Mouse (Mus musculus) midbrain, embryonic 11.5 days (tissue): ENCODE measurements around the gene Trafd1. TPM values are rescaled to one million over a fixed set of nuclear protein-coding genes. Genes with fewer than 3 reads are reported as not detected.
"Not testable (repeated sequence)": the region's sequence is repeated elsewhere in the genome, so short reads cannot be mapped to it uniquely, and the experiment has no call there.

Experiments used
- ATAC-seq: fragments of 200-750 bp; cut with Nextera tagmentation; 2 replicates; pipeline ENCODE4 v1.8.0; 2017; ENCODE audit warnings: moderate TSS enrichment, moderate library complexity; ENCODE audit not compliant: low FRiP score
- DNase-seq: peaks from one replicate; pipeline ENCODE4 v3.0.0; 2015; ENCODE audit warnings: low spot score; ENCODE audit errors: missing footprints
- H3K27ac ChIP-seq: fragments of 300-500 bp; sonication (generic); 2 replicates; pipeline ENCODE4 v1.5.1; 2014; ENCODE audit warnings: low read depth, low read length
- H3K27me3 ChIP-seq: fragments of 300-500 bp; sonication (generic); 2 replicates; pipeline ENCODE4 v1.6.1; 2014; ENCODE audit warnings: mild to moderate bottlenecking, low read length, moderate library complexity, mixed read lengths; ENCODE audit not compliant: control insufficient read depth, insufficient read depth
- H3K36me3 ChIP-seq: fragments of 300-500 bp; sonication (generic); 2 replicates; pipeline ENCODE4 v1.6.1; 2014; ENCODE audit warnings: mild to moderate bottlenecking, low read length, moderate library complexity, mixed read lengths; ENCODE audit not compliant: control insufficient read depth, insufficient read depth
- H3K4me1 ChIP-seq: fragments of 300-500 bp; sonication (generic); 2 replicates; pipeline ENCODE4 v1.6.1; 2014; ENCODE audit warnings: low read length; ENCODE audit not compliant: control insufficient read depth, insufficient read depth
- H3K4me2 ChIP-seq: fragments of 300-500 bp; sonication (generic); 2 replicates; pipeline ENCODE4 v1.6.1; 2014; ENCODE audit warnings: mild to moderate bottlenecking, moderate library complexity
- H3K4me3 ChIP-seq: fragments of 300-500 bp; sonication (generic); 2 replicates; pipeline ENCODE4 v1.5.1; 2014; ENCODE audit warnings: low read depth, low read length
- H3K9ac ChIP-seq: fragments of 300-500 bp; sonication (generic); 2 replicates; pipeline ENCODE4 v1.6.1; 2014; ENCODE audit warnings: low read length
- H3K9me3 ChIP-seq: fragments of 300-500 bp; sonication (generic); 2 replicates; pipeline ENCODE4 v1.6.1; 2016; ENCODE audit warnings: low read length; ENCODE audit not compliant: control insufficient read depth
- WGBS: fragments of 180-500 bp; shearing (Covaris S2); extraction: QIAGEN DNeasy Blood & Tissue Kit; methylation state at CpG from one replicate; pipeline ENCODE4 v1.1.7; 2014; 5-methylcytosine and 5-hydroxymethylcytosine counted together
- polyA plus RNA-seq: library from polyadenylated mRNA; unstranded; fragments of >200 nt; fragmentation: Nextera tagmentation; extraction: Ambion mirVana; gene quantifications from 2 replicates; pipeline ENCODE4 v1.2.1, GENCODE M21; 2014

Gene Trafd1
- polyA plus RNA-seq, 1 experiment from 2014 or later, result 87.5 TPM

DNA sequence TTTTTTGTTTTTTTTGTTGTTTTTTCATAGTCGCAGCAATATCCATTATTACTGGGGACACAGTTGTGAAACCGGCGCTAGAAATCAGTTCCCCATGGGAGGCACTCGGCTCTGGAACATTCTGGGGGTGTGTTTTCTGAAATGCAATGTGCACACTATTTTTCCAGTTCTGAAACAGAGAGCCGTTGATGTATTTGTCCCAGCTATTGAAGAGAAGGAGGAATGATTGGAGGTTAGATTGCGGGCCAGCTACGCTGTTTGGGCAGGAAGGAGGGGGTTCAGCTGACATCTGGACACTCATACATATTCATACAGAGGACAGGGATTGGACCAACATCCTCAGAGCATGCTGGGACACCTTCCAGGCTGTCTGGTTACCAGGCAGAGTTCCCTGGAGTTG, 3.7 kb upstream of the Trafd1 start:
- no peak overlapping the region; the same call in 1 of the 2 replicates for H3K9ac ChIP-seq
- H3K27ac ChIP-seq, result no peak overlapping the region
- peaks cover 4% of the 10 kb centered on the region for H3K4me1 ChIP-seq
- 60% methylated on average over 7 of the region's 7 CpGs for WGBS
- H3K27me3 ChIP-seq, result peaks cover 3% of the 10 kb centered on the region; the same call in 1 of the 2 replicates
- ATAC-seq (no peak), DNase-seq (no peak)
- no peaks in the 10 kb centered on the region for H3K36me3 ChIP-seq
- H3K9me3 ChIP-seq, result no peaks in the 10 kb centered on the region
- H3K4me2 ChIP-seq, result no peak overlapping the region
- no peak overlapping the region for H3K4me3 ChIP-seq

DNA sequence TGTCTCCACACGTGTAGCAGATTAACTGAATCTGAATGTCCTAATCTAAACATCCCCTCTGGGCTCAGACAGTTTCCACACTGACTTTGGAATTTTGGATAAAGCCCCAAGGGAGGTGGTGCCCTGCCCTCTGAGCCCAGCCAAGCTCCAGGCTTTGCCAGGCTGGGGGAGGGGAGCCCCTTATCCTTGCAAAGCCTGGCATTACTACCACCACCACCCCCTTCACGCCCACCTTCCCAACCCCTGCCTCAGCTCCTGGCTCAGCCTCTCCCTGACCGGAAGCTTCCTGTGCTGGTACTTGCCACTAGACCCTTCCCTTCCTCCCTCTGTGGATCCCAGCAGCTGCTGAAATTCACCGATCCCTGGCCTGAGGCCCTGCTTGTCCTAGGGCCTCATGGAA, 1.7 kb upstream of the Trafd1 start:
- H3K27ac ChIP-seq, result no peak overlapping the region
- no peak overlapping the region for H3K9ac ChIP-seq
- DNase-seq, result no peak
- H3K36me3 ChIP-seq, result no peaks in the 10 kb centered on the region
- H3K27me3 ChIP-seq, result peaks cover 3% of the 10 kb centered on the region; the same call in 1 of the 2 replicates
- H3K9me3 ChIP-seq, result no peaks in the 10 kb centered on the region
- H3K4me2 ChIP-seq, result no peak overlapping the region
- H3K4me3 ChIP-seq, result no peak overlapping the region
- H3K4me1 ChIP-seq, result peaks cover 4% of the 10 kb centered on the region
- 70% methylated on average over 4 of the region's 4 CpGs for WGBS
- no peak for ATAC-seq

DNA sequence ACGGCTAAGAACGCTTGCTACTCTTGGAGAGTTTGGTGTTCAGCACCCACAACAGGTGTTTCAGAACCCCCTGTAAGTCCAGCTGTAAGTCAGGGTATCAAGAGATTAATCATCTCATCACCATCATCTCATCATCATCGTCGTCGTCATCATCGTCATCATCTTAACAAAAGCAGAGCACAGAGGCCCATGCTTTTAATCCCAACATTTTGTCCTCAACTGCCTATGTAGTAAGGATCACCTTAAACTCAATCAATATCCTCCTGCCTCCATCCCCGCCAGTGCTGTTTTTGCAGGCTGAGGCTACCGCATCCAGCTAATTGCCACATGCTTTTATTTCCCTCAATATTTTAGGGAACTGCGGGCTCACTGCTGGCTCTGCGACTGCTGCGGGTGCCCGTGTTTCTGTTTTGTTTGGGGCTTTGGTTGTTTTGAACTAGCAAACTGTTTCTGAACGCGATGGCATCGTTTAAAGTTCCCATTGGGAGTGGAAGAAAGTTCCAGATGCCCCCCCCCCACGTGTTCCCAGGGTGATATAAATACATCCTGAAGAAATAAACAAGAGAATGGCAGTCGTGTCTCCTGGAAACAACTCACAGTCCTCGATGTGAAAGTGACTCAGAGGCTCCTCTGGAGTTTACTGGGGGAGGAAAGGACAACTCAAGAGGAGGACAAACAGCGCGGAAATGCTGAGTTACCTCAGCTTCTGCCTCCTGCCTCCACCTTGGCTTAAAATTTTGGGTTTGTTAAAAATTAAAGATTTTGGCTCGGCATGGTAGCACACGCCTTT, 883 bp upstream of the Trafd1 start:
- Histone ChIP-seq H3K9ac (no peak overlapping the region), H3K36me3 (peaks cover 3% of the 10 kb centered on the region), H3K9me3 (no peaks in the 10 kb centered on the region), H3K4me3 (peak overlapping the region; percentile 78), H3K4me1 (peaks cover 4% of the 10 kb centered on the region), H3K27ac (no peak overlapping the region), H3K27me3 (peaks cover 3% of the 10 kb centered on the region; the same call in 1 of the 2 replicates), H3K4me2 (peak overlapping the region; percentile 71)
- 39% methylated on average over 22 of the region's 22 CpGs for WGBS
- ATAC-seq, result no peak
- peak; percentile 85 for DNase-seq

DNA sequence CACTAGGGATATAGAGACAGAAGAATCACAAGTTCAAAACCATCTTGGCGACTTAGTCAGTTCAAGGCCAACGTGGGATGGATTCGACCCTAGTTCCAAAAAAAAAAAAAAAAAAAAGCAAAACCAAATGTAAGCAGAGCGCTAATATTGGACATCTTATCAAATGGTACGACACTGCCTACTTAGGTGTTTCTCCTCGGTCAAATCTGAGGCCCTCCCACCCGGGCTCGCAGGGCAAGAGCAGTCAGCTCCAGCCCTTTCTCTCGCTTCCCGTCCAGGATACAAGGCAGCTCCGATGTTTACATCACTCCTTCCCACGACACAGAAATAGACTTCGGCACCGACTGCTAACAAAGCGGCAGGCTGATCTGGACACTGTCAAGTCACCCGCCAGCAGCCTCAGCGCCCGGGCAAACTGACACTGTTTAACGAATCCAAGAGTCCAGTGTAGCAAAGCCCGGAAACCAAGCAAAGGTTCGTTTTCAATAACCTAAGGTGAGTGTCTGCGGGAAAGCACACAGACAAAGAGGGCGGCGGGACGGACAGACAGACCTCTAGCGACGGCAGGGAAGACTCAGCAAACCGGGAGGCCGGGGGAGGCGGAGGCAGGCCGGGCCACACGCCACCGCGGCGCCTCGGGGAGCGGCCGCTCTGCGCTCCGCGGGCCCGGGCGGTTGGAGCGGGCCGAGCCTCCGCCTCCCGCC, 523 bp downstream of the Trafd1 start:
- DNase-seq, result peak; percentile 96
- peak overlapping the region; percentile 71 for H3K4me2 ChIP-seq

DNA sequence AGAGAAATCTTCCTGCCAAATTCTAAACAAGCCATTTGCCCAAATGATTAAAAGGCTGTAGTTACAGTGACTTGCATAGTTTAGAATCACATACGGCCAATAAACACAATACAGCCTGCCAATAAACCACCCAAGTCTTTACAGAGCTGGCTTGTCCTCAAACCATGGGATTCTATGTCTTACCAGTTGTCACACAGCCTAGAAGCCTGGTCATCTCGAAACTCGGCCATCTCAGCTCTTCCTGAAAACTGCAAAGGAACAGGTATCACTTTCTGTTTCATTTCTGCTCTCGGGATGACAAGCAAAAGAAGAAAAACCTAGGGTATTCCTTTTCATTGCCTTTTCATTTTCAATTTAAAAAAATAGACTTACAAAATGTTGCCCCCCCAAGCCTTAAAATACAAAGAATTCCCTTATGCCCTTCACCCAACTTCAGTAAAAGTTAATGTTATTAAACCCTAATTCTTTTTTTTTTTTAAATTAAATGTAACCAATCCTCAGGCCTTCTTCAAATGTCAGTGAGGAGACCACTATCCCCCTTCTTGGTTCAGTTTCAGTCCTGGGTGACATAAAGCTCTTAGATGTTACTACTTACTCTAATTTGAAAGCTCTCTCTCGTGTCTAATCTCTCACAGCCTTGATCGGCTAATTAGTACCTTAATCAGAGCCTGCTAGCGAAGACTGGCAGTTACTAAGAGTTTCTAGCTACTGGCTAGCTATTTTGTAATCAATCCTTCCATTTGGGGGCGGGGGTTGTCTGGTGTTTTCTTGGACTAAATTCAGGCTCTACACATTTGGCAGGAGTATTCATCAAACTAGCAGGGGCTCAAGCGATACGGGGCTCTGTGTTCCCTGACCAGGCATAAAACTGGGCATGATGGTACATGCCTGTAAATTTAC, 1.3 kb downstream of the Trafd1 start:
- H3K4me2 ChIP-seq, result peak overlapping the region; percentile 71
- H3K27me3 ChIP-seq, result peaks cover 3% of the 10 kb centered on the region; the same call in 1 of the 2 replicates
- H3K9me3 ChIP-seq, result peaks cover 6% of the 10 kb centered on the region; the same call in 1 of the 2 replicates
- 70% methylated on average over 10 of the region's 10 CpGs for WGBS
- ATAC-seq (no peak), DNase-seq (peak; percentile 79)
- peaks cover 8% of the 10 kb centered on the region for H3K36me3 ChIP-seq
- H3K27ac ChIP-seq, result no peak overlapping the region
- H3K9ac ChIP-seq, result peak overlapping the region; percentile 82
- peak overlapping the region; percentile 78 for H3K4me3 ChIP-seq
- H3K4me1 ChIP-seq, result peaks cover 4% of the 10 kb centered on the region

More for the DNA sequence above, 523 bp downstream of the Trafd1 start:
- H3K36me3 ChIP-seq, result peaks cover 8% of the 10 kb centered on the region
- H3K27me3 ChIP-seq, result peaks cover 3% of the 10 kb centered on the region; the same call in 1 of the 2 replicates
- ATAC-seq, result peak; percentile 79
- peak overlapping the region; percentile 82 for H3K9ac ChIP-seq
- peak overlapping the region; percentile 78 for H3K4me3 ChIP-seq
- H3K4me1 ChIP-seq, result peaks cover 4% of the 10 kb centered on the region
- peak overlapping the region; percentile 71 for H3K27ac ChIP-seq
- peaks cover 6% of the 10 kb centered on the region; the same call in 1 of the 2 replicates for H3K9me3 ChIP-seq
- WGBS, result 4% methylated on average over 29 of the region's 47 CpGs

DNA sequence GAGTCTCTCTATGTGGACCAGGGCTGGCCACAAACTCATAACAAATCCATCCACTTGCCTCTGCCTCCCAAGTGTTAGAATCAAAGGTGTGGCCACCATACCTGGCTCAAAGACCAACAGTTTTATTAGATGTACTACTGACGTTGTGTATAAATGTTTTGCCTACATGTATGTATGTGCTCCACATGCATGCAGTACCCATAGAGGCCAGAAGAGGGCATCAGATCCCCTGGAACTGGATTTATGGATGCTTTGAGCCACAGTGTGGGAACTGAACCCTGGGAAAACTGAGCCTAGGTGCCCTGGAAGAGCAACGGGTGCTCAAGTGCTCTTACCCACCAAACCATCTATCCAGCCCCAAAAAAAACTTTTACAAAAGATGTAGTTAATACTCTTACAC, 4.7 kb downstream of the Trafd1 start:
- peaks cover 4% of the 10 kb centered on the region for H3K4me1 ChIP-seq
- DNase-seq (no peak), ATAC-seq (no peak)
- no peak overlapping the region for H3K9ac ChIP-seq
- H3K9me3 ChIP-seq, result peaks cover 6% of the 10 kb centered on the region; the same call in 1 of the 2 replicates
- WGBS, result 98% methylated on average over 2 of the region's 2 CpGs
- no peaks in the 10 kb centered on the region for H3K27me3 ChIP-seq
- H3K36me3 ChIP-seq, result peaks cover 12% of the 10 kb centered on the region
- H3K4me3 ChIP-seq, result no peak overlapping the region
- no peak overlapping the region for H3K4me2 ChIP-seq
- no peak overlapping the region for H3K27ac ChIP-seq

DNA sequence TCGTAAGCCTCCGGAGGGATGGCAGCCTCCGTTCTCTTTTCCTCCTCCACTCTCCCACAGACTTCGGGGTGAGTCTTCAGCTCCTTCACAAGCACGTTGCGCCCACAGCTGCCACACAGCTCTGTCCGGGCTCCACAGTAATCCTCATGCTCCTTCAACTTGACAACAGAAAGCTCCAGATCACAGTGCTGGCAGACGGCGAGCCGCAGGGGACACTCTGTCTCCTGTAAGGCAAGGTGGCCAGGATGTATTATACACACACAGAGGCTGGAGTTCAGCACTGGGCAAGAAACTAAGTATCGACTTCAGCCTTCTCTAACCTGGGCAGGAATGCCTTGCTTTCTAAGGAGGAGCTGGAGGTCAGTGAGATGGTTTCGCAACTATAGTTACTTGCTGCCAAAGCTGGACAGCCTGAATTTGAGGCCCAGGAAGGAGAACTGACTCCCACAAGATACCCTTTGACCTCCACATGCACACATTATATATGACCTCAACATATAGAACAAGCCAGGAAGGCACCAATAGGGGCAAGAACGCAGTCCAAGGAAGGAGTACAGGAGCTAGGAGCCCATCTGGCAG, 6.7 kb downstream of the Trafd1 start:
- Histone ChIP-seq H3K9me3 (peaks cover 6% of the 10 kb centered on the region; the same call in 1 of the 2 replicates), H3K27me3 (no peaks in the 10 kb centered on the region), H3K27ac (no peak overlapping the region), H3K4me2 (no peak overlapping the region), H3K36me3 (peaks cover 25% of the 10 kb centered on the region), H3K9ac (no peak overlapping the region), H3K4me3 (no peak overlapping the region), H3K4me1 (no peaks in the 10 kb centered on the region)
- ATAC-seq (no peak), DNase-seq (no peak)
- WGBS, result 94% methylated on average over 13 of the region's 13 CpGs

DNA sequence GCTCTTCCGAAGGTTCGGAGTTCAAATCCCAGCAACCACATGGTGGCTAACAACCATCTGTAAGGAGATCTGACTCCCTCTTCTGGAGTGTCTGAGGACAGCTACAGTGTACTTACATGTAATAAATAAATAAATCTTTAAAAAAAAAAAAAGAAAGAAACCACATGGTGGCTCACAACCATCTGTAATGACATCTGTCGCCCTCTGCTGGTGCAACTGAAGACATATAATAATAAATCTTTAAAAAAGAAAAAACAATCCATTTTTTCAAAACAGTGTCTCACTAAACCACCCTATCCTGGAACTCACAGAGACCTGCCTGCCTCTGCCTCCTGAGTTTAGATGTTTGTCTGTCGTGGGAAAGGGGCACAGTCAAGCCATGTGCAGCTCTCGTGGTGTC, 8.5 kb downstream of the Trafd1 start:
- H3K9ac ChIP-seq, H3K4me3 ChIP-seq, H3K4me2 ChIP-seq, H3K27ac ChIP-seq, ATAC-seq, H3K27me3 ChIP-seq, H3K4me1 ChIP-seq, H3K9me3 ChIP-seq: not testable (repeated sequence)
- WGBS, result 77% methylated on average over 5 of the region's 5 CpGs
- peak; percentile 82 for DNase-seq
- peaks cover 29% of the 10 kb centered on the region for H3K36me3 ChIP-seq
